Mouse (Mus musculus) hindbrain, embryonic 13.5 days (tissue): Measurements from ENCODE around the gene Aldh1a1. TPM values are rescaled to one million over a fixed set of nuclear protein-coding genes. Genes with fewer than 3 reads are reported as not detected.
"Not testable (repeated sequence)": the region's sequence is repeated elsewhere in the genome, so short reads cannot be mapped to it uniquely, and the experiment has no call there.

Experiments used
- ATAC-seq: fragments of 200-750 bp; cut with Nextera tagmentation; 2 replicates; pipeline ENCODE4 v1.8.0; 2017; ENCODE audit warnings: moderate TSS enrichment; ENCODE audit not compliant: low FRiP score
- H3K27ac ChIP-seq: fragments of 300-500 bp; sonication (generic); 2 replicates; pipeline ENCODE4 v1.5.1; 2015; ENCODE audit warnings: inconsistent platforms, mild to moderate bottlenecking, moderate library complexity
- H3K27me3 ChIP-seq: fragments of 300-500 bp; sonication (generic); 2 replicates; pipeline ENCODE4 v1.6.1; 2015; ENCODE audit warnings: mild to moderate bottlenecking, inconsistent platforms
- H3K36me3 ChIP-seq: fragments of 300-500 bp; sonication (generic); 2 replicates; pipeline ENCODE4 v1.6.1; 2015; ENCODE audit warnings: mild to moderate bottlenecking, inconsistent platforms
- H3K4me1 ChIP-seq: fragments of 300-500 bp; sonication (generic); replicated peaks from 2 replicates; pipeline ENCODE4 v1.6.1; 2015; ENCODE audit warnings: inconsistent platforms
- H3K4me2 ChIP-seq: fragments of 300-500 bp; sonication (generic); 2 replicates; pipeline ENCODE4 v1.6.1; 2015; ENCODE audit warnings: inconsistent platforms, mild to moderate bottlenecking, moderate library complexity
- H3K4me3 ChIP-seq: fragments of 300-500 bp; sonication (generic); 2 replicates; pipeline ENCODE4 v1.5.1; 2015; ENCODE audit warnings: mild to moderate bottlenecking, inconsistent platforms
- H3K9ac ChIP-seq: fragments of 300-500 bp; sonication (generic); 2 replicates; pipeline ENCODE4 v1.6.1; 2015; ENCODE audit warnings: mild to moderate bottlenecking, inconsistent platforms
- H3K9me3 ChIP-seq: fragments of 300-500 bp; sonication (generic); 2 replicates; pipeline ENCODE4 v1.6.1; 2016; ENCODE audit warnings: inconsistent platforms
- WGBS: fragments of 180-500 bp; shearing (Covaris S2); methylation state at CpG from one replicate; pipeline ENCODE4 v1.1.7; 2015; 5-methylcytosine and 5-hydroxymethylcytosine counted together
- polyA plus RNA-seq: library from polyadenylated mRNA; unstranded; fragments of >200 nt; fragmentation: Nextera tagmentation; extraction: Ambion mirVana; gene quantifications from 2 replicates; pipeline ENCODE4 v1.2.1, GENCODE M21; 2015

Aldh1a1 gene
- polyA plus RNA-seq, 1 experiment from 2014 or later: 1.3 TPM

- no peaks in the 10 kb centered on the region for H3K9me3 ChIP-seq
- no peaks in the 10 kb centered on the region for H3K27me3 ChIP-seq
- no peak overlapping the region for H3K4me2 ChIP-seq
- no peak overlapping the region for H3K4me3 ChIP-seq
- H3K4me1 ChIP-seq: peaks cover 3% of the 10 kb centered on the region; the same call in 1 of the 2 replicates
- whole genome bisulfite sequencing: 51% methylated on average over 10 of the region's 10 CpGs
- no peak overlapping the region for H3K27ac ChIP-seq
- H3K36me3 ChIP-seq: no peaks in the 10 kb centered on the region
- no peak for ATAC-seq
- no peak overlapping the region for H3K9ac ChIP-seq
These were observed 130.9 kb downstream of the Aldh1a1 start for GRCm38 (mm10) chr19:20623416-20623815.

- no peak overlapping the region for H3K9ac ChIP-seq
- WGBS: 89% methylated on average over 1 of the region's 1 CpGs
- no peak overlapping the region for H3K27ac ChIP-seq
- H3K9me3 ChIP-seq: no peaks in the 10 kb centered on the region
- no peaks in the 10 kb centered on the region for H3K36me3 ChIP-seq
- no peaks in the 10 kb centered on the region for H3K27me3 ChIP-seq
- ATAC-seq: no peak
- H3K4me3 ChIP-seq: no peak overlapping the region
- no peak overlapping the region for H3K4me2 ChIP-seq
- H3K4me1 ChIP-seq: no peaks in the 10 kb centered on the region
These were observed 138.5 kb downstream of the Aldh1a1 start for GRCm38 (mm10) chr19:20631020-20631419.

- no peak overlapping the region for H3K4me3 ChIP-seq
- H3K4me1 ChIP-seq: no peaks in the 10 kb centered on the region
- H3K27me3 ChIP-seq: no peaks in the 10 kb centered on the region
- H3K9ac ChIP-seq: no peak overlapping the region
- ATAC-seq: peak; percentile 63; the same call in 1 of the 2 replicates
- no peak overlapping the region for H3K4me2 ChIP-seq
- no peaks in the 10 kb centered on the region for H3K9me3 ChIP-seq
- H3K36me3 ChIP-seq: no peaks in the 10 kb centered on the region
- no peak overlapping the region for H3K27ac ChIP-seq
- 31% methylated on average over 12 of the region's 12 CpGs for WGBS
These were observed 141.6 kb downstream of the Aldh1a1 start for GRCm38 (mm10) chr19:20633876-20634691.

- Histone ChIP-seq H3K27ac (no peak overlapping the region), H3K36me3 (no peaks in the 10 kb centered on the region), H3K4me3 (no peak overlapping the region), H3K4me1 (no peaks in the 10 kb centered on the region), H3K4me2 (no peak overlapping the region), H3K27me3 (no peaks in the 10 kb centered on the region), H3K9ac (no peak overlapping the region), H3K9me3 (no peaks in the 10 kb centered on the region)
- ATAC-seq: no peak
- WGBS: 60% methylated on average over 3 of the region's 3 CpGs
These were observed 151.8 kb downstream of the Aldh1a1 start for GRCm38 (mm10) chr19:20644346-20644745.

GRCm38 (mm10) chr19:20647496-20647895, 155.0 kb downstream of the Aldh1a1 start:
- H3K27ac ChIP-seq, H3K4me2 ChIP-seq, H3K4me1 ChIP-seq, H3K9me3 ChIP-seq, H3K9ac ChIP-seq, ATAC-seq, H3K4me3 ChIP-seq, H3K36me3 ChIP-seq, H3K27me3 ChIP-seq: not testable (repeated sequence)

GRCm38 (mm10) chr19:20650008-20650407, 157.5 kb downstream of the Aldh1a1 start:
- 0 out of 2 replicates have a peak, but pooled peaks cover 4% of the 10 kb centered on the region for H3K4me1 ChIP-seq
- no peak for ATAC-seq
- WGBS: 19% methylated on average over 2 of the region's 2 CpGs

GRCm38 (mm10) chr19:20653082-20653676, 160.7 kb downstream of the Aldh1a1 start:
- H3K4me3 ChIP-seq: no peak overlapping the region
- no peaks in the 10 kb centered on the region for H3K36me3 ChIP-seq
- no peak for ATAC-seq
- no peak overlapping the region for H3K9ac ChIP-seq
- no peak overlapping the region for H3K4me2 ChIP-seq
- H3K27me3 ChIP-seq: no peaks in the 10 kb centered on the region
- no peaks in the 10 kb centered on the region for H3K9me3 ChIP-seq
- WGBS: 90% methylated on average over 1 of the region's 1 CpGs
- 0 out of 2 replicates have a peak, but pooled peaks cover 4% of the 10 kb centered on the region for H3K4me1 ChIP-seq
- no peak overlapping the region for H3K27ac ChIP-seq

More at GRCm38 (mm10) chr19:20650008-20650407, 157.5 kb downstream of the Aldh1a1 start:
- Histone ChIP-seq H3K27me3 (no peaks in the 10 kb centered on the region), H3K9me3 (no peaks in the 10 kb centered on the region), H3K36me3 (no peaks in the 10 kb centered on the region), H3K9ac (no peak overlapping the region), H3K27ac (no peak overlapping the region), H3K4me2 (no peak overlapping the region), H3K4me3 (no peak overlapping the region)

- peak; percentile 59; the same call in 1 of the 2 replicates for ATAC-seq
- H3K27me3 ChIP-seq: no peaks in the 10 kb centered on the region
- no peak overlapping the region for H3K4me3 ChIP-seq
- no peaks in the 10 kb centered on the region for H3K36me3 ChIP-seq
- H3K9me3 ChIP-seq: no peaks in the 10 kb centered on the region
- no peak overlapping the region for H3K9ac ChIP-seq
- WGBS: 65% methylated on average over 3 of the region's 3 CpGs
- no peak overlapping the region for H3K27ac ChIP-seq
- 0 out of 2 replicates have a peak, but pooled peaks cover 4% of the 10 kb centered on the region for H3K4me1 ChIP-seq
- no peak overlapping the region for H3K4me2 ChIP-seq
These were observed 161.8 kb downstream of the Aldh1a1 start for GRCm38 (mm10) chr19:20654141-20654873.

- ATAC-seq: no peak
- Histone ChIP-seq H3K27me3 (no peaks in the 10 kb centered on the region), H3K36me3 (no peaks in the 10 kb centered on the region), H3K9me3 (no peaks in the 10 kb centered on the region), H3K9ac (no peak overlapping the region), H3K4me3 (no peak overlapping the region), H3K4me2 (no peak overlapping the region), H3K4me1 (no peaks in the 10 kb centered on the region), H3K27ac (no peak overlapping the region)
- WGBS: 95% methylated on average over 3 of the region's 3 CpGs
These were observed 185.3 kb downstream of the Aldh1a1 start for GRCm38 (mm10) chr19:20677697-20678355.

Other genes starting within 250 kb of the Aldh1a1 start
- 8.4 and 9.5 TPM in 2 replicates for gene Anxa1, start 101.8 kb upstream of the Aldh1a1 start, polyA plus RNA-seq
- gene Aldh1a7, start 234.8 kb downstream of the Aldh1a1 start, polyA plus RNA-seq: 2.1 and 2.4 TPM in 2 replicates